Mouse (Mus musculus) mouse embryonic stem cell (cell line): ENCODE measurements around the gene Ndufb8.

Source experiments
- in situ Hi-C, 2 experiments: fragments of 300-500 bp; cut with MboI; formaldehyde crosslinking; loops; 1 replicate in 1 of 2; 3 replicates in 1 of 2; pipeline ENCODE4 v1.14.3; 2019 to 2020; ENCODE audit warnings: low sequenced_read_pairs in 2 of 2, low pct_unique_long_range_greater_than_20kb in 1 of 2, mixed read lengths in 1 of 2; ENCODE audit not compliant: unreplicated experiment in 1 of 2

Ndufb8 gene

DNA sequence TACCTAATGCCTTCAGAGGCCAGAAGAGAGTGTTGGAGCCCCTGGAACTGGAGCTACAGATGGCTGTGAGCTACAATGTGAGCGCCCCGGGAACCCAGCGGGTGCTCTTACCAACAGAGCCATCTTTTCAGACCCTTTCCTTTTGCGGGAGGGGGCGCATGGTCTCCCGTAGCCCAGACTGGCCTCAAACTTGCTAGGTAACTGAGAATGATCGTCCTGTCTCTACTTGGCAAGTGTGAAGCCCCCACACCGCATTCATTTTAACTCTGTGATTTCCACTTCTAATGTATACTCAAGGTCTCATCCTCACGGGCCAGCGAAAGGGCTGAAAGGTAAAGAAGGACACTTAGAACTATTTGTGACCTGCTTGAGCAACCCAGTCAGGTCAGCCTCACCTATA lies 10.9 kb downstream of the Ndufb8 start:
- in situ Hi-C loops, result no loop called here

DNA sequence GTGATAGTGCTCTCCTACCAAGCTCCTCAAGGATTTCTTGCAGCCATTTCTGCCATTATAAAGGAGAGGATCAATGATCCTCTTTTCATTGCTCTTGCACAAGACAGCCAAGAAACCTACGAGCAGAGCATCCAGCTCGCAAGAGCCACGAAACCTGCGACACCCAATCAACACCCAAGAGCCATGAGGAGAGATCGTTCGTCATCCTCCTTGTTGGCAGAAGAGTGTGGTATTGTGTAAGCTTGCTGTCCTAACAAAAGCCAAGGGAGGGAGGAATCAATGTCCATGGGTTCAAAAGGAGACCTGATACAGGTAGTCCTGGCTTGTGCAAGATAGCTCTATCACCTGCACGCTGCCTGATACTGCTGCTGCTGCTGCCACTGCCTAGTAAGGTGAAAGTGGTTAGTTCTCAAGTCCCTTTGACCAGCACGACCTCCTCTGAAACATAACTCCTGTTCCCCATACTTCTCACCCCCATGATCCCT lies 12.5 kb downstream of the Ndufb8 start:
- in situ Hi-C loops, result no loop called here

- in situ Hi-C loops, result no loop called here
Observed at GRCm38 (mm10) chr19:44537416-44537815, 17.8 kb downstream of the Ndufb8 start.

DNA sequence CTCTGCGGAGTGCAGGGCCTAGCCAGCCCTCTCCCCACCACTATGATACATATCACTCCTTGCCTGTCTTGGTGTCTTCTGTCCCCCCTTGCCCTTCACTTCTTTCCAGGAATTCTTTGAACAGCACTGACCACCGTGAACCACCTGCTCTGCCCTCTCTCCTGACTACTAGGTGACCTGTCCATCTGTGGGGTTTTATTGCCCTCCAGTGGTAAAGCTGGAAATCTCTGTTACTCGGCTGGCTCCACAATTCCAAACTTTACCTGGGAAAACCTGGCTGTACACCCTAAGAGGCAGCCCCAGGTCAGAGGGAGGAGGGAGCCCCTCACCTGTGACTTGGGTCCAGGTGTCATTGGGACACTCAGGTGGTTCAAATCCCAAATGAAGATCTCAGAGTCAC lies 19.9 kb downstream of the Ndufb8 start:
- in situ Hi-C loops, result no loop called here

- in situ Hi-C loops, result no loop called here
Observed at GRCm38 (mm10) chr19:44530018-44530417, 25.2 kb downstream of the Ndufb8 start.

DNA sequence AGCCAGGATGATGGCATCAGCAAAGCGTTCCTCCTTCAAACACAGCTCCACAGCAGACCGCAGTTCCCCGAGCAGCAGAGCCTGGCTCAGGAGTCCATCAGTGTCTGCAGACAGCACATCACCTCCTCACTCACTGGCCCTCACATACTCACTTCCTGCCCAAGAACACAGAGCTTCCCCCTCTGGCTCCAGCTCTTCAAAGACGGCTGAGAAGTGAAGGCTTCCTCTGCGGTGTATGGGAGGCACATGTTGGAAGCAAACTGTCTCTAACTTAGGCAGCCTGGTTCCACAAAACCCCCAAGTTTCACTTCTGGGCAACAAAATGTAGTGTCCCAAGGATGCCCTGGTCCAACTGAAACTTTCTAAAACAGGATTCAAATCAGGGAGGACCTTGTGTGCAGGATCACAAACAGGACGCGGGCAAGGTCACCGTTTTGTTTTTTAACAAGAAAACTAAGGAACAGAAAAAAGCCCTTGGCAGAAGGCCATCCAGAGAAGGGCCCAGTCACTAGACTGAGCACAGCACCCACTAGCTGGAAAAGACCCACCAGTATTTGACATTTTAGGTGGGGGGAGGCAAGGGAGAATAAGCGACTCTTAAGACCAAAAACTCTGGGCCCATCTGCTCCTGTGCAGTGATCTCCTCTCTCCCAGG lies 29.6 kb downstream of the Ndufb8 start:
- in situ Hi-C loops, result no loop called here

GRCm38 (mm10) chr19:44519152-44519551 lies 36.1 kb downstream of the Ndufb8 start:
- in situ Hi-C loops, result no loop called here

- in situ Hi-C loops, result no loop called here
Observed at GRCm38 (mm10) chr19:44517996-44518768, 37.1 kb downstream of the Ndufb8 start.

DNA sequence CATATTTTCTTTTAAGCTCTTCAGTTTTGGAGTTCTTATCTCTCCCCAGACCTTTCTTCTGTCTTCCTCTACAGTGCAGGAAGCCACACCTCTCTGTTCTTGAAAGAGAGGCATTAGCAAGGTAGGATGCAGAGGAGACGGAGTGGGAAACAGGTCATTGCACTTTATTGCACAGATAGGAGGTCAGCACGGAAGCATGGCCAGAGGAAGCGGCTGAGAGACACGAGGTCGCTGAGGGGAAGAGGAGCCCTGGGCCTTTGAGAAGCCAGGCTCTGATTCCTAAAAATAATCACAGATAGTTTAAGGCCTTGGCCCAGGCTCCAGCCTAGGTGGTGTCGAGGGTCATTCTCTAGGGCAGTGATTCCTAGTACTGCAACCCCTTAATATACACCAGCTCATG lies 39.5 kb downstream of the Ndufb8 start:
- in situ Hi-C loops, result no loop called here

DNA sequence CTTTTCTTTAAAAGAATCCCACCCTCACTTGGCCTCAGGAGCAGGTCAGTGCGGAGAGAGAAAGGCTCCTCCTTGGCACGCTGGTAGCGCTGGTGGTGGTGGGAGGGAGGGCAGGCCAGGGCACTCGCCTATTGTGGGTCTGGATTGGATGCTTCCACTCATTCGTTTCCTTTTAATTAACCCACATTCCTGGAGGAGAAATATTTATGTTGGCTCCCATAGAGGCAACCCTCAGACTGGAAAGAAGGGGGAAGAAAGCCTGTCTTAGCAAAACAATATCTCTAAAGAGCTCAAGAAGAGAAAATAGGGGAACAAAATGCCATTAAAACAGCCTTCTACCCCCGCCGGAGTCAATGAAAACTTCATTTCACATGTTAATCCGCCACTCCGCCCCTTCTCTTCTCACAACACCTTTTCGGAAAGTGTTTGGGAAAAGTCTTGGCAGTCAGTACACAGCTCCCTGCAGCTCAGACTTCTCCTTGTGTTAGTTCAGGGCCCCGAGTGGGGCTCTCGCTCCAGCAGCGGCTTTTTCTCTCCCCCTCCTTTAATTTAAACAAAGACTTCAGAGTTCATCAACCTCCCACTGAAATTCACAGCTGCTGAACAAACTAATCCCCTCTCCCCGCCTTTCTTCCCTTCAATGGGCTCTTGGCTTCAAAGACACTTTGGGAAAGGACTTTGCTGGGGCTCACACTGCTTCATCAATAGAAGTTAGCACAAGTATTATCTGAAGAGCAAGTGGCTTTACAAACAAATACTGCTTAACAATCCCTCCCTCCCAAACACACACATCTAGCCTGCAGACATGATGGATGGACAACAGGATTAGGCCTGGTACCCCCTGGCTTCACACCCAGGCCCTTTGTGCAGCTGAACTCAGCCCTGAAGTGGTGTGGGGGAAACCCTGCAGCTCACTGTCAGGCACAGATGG lies 40.5 kb downstream of the Ndufb8 start:
- in situ Hi-C loops, result no loop called here

GRCm38 (mm10) chr19:44513921-44514482 lies 41.2 kb downstream of the Ndufb8 start:
- in situ Hi-C loops, result no loop called here

DNA sequence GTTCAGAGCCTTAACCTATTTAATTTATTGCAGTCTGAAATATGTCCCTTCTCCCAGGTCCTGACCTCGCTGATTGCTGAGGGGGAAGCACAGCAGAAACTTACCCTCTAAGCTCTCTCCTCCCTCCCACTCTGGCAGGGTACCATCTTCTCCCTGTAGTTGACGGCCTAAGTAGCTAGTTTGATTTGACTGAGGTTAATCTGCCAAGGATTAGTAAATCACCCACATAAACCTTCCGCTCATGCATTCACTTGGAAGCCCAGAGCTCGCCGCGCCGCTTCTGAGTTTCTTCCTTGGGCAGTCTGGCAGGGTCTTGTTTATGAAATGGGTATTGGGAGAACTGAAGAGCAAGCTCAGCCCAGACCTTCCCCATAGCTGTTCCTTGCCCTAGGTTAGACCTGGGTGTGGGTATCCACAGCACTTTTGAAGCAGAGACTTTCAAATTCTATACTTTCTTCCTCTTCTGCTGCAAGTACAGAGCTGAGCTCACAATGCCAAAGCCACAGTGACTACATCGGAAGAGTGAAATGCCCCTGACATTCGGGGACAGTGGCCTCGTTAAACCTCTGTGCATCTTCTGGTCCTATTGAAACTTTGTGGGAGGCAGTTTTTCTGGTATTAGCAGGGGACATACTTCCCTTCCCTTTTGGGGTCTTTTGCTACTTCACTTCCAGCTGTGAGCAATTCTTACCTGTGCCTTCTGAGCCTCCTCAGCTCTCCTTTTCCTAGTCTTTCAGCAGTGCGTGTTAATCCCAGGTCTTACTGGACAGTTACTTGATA lies 42.0 kb downstream of the Ndufb8 start:
- in situ Hi-C loops, result no loop called here

DNA sequence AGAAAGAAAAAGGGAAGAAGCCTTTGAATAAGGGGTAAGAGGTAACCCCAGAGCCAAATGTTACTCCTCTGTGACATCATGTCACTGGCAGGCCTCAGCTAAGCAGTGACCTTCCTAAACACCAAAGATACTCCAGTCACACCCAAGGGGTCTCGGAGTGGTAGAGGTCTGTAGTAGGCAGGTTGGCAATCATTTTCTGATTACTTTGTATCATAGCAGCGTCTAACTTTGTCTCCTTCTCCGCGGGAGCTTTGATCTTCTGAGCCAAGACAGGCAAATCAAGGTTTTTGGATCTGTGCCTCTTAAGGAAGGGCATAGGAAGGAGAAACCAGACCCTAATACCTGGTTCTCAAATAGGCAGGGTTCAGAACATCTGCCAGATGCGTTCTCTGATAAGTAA lies 42.6 kb downstream of the Ndufb8 start:
- in situ Hi-C loops, result no loop called here

GRCm38 (mm10) chr19:44511451-44512231 lies 43.6 kb downstream of the Ndufb8 start:
- in situ Hi-C loops, result no loop called here

GRCm38 (mm10) chr19:44510534-44511175 lies 44.6 kb downstream of the Ndufb8 start:
- in situ Hi-C loops, result no loop called here

GRCm38 (mm10) chr19:44502741-44503140 lies 52.5 kb downstream of the Ndufb8 start:
- in situ Hi-C loops, result no loop called here

GRCm38 (mm10) chr19:44501925-44502324 lies 53.3 kb downstream of the Ndufb8 start:
- in situ Hi-C loops, result no loop called here
